Mouse (Mus musculus): Measurements from ENCODE around the gene Magi1.

DNA sequence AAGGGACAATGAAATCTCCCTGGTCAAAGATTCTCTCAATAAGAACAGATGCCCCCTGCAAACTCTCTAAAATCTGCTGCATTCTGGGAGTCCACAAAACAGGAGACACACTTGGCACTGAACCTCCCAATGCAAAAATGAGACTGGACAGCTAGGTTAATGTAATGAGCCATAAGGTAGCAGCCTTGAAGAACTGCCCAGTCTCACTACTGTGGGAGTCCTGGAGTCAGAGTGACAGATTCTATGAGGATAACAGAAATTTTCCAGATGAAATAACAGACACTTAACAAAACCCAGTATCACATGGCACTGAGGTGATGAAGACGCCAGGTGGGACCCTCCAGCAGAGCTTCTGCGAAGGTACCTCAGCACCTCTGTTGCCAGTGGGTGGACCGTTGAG lies 393.7 kb downstream of the Magi1 start:
- TF ChIP-seq CTCF (IDR thresholded peaks at IDR 0.05; ENCODE audit: control insufficient read depth, insufficient read depth, low read length): no peak
- no peak for TF ChIP-seq POLR2A (IDR thresholded peaks at IDR 0.05; ENCODE audit: borderline replicate concordance, control insufficient read depth, low read depth, low read length)

Data from bone marrow, adult 2 months (tissue).